Mouse (Mus musculus): ENCODE data around the gene Kmt2e. TPM values are rescaled to one million over a fixed set of nuclear protein-coding genes. Genes with fewer than 3 reads are reported as not detected.

Kmt2e gene
- polyA plus RNA-seq, 1 experiment = 12.2 TPM

DNA sequence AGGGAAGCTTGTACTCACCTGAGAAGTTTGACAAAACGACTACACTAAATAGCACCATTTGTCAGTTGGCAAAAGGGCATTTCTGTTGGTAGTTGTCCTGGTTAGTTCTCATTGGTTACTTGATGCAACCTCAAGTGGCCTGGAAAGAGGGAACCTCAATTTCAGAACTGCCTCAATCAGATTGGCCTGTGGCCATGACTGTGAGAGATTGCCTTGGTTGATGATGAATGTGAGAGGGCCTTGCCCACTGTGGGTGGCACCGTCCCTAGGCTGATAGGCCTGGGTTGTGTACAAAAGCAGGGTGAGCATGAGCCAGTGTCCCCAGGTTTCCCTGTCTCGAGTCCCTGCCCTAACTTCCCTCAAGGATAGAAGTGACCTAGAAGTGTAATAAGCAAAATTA lies 33.4 kb upstream of the Kmt2e start:
- Histone ChIP-seq H3K27ac (ENCODE audit: insufficient read depth, low read depth, low read length) (no peak overlapping the region), H3K27me3 (ENCODE audit: control insufficient read depth, insufficient read depth, low read length) (no peaks in the 10 kb centered on the region), H3K4me3 (ENCODE audit: low read depth, low read length) (no peak overlapping the region), H3K4me1 (ENCODE audit: control insufficient read depth, insufficient read depth, insufficient read length, low read length) (no peaks in the 10 kb centered on the region), H3K36me3 (ENCODE audit: control insufficient read depth, insufficient read depth, low read length) (peaks cover 2% of the 10 kb centered on the region; the same call in 1 of the 2 replicates)
- no peak for TF ChIP-seq CTCF (IDR thresholded peaks at IDR 0.05; ENCODE audit: extremely low read depth, insufficient read length, insufficient replicate concordance, low read depth, low read length)
- TF ChIP-seq POLR2A (IDR thresholded peaks at IDR 0.05; ENCODE audit: low read depth, low read length) = no peak
- WGBS = 81% methylated on average over 3 of the region's 3 CpGs

DNA sequence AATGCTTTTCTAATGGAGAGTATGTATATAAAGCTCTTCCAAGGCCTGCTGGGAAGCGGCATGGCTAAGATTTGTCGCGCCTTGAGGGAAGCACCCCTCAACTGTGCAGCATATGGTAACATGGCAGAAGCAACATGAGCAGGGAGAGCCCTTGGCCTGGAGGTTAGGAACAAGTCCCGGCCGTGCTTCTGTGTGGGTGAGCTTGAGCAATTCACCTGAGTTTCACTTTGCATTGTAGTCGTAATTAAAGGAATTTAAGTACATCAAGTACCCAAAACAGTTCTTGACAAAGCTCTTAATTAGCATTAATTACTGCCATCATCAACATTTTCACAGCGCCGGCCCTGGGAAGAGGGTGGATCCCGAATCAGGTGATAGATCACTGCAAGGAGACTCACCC lies 32.9 kb upstream of the Kmt2e start:
- no peaks in the 10 kb centered on the region for H3K4me1 ChIP-seq (ENCODE audit: control insufficient read depth, insufficient read depth, insufficient read length, low read length)
- no peak overlapping the region for H3K4me3 ChIP-seq (ENCODE audit: low read depth, low read length)
- peaks cover 2% of the 10 kb centered on the region; the same call in 1 of the 2 replicates for H3K36me3 ChIP-seq (ENCODE audit: control insufficient read depth, insufficient read depth, low read length)
- WGBS = 92% methylated on average over 9 of the region's 9 CpGs
- H3K27me3 ChIP-seq (ENCODE audit: control insufficient read depth, insufficient read depth, low read length) = no peaks in the 10 kb centered on the region
- TF ChIP-seq POLR2A (IDR thresholded peaks at IDR 0.05; ENCODE audit: low read depth, low read length) (no peak), CTCF (IDR thresholded peaks at IDR 0.05; ENCODE audit: extremely low read depth, insufficient read length, insufficient replicate concordance, low read depth, low read length) (no peak)
- no peak overlapping the region for H3K27ac ChIP-seq (ENCODE audit: insufficient read depth, low read depth, low read length)

DNA sequence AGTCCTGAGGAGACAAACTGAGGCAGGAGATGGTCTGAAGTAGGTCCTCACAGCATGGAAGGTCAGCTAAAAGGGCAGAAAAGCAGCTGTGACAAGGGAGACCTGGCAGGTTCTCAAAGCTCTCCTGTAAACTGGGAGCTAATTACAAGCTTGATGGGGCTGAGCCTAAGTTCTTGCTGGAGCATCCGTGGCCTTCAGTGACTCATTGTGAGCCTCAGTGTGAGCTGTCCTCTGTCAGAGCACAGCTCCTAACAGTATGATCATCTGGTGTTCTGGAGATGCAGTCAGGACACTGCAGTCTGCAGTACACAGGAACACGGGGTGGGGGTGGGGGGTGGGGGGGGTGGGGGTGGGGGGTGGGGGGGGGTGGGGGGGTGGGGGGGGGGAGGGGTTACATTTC lies 32.2 kb upstream of the Kmt2e start:
- Histone ChIP-seq H3K36me3 (ENCODE audit: control insufficient read depth, insufficient read depth, low read length) (peaks cover 2% of the 10 kb centered on the region; the same call in 1 of the 2 replicates), H3K27ac (ENCODE audit: insufficient read depth, low read depth, low read length) (0 out of 2 replicates have a peak overlapping the region, but pooled peaks have one; percentile 7), H3K4me3 (ENCODE audit: low read depth, low read length) (no peak overlapping the region), H3K27me3 (ENCODE audit: control insufficient read depth, insufficient read depth, low read length) (no peaks in the 10 kb centered on the region), H3K4me1 (ENCODE audit: control insufficient read depth, insufficient read depth, insufficient read length, low read length) (no peaks in the 10 kb centered on the region)
- TF ChIP-seq POLR2A (IDR thresholded peaks at IDR 0.05; ENCODE audit: low read depth, low read length) (no peak), CTCF (IDR thresholded peaks at IDR 0.05; ENCODE audit: extremely low read depth, insufficient read length, insufficient replicate concordance, low read depth, low read length) (no peak)
- 40% methylated on average over 2 of the region's 2 CpGs for WGBS

GRCm38 (mm10) chr5:23403161-23403560 lies 31.1 kb upstream of the Kmt2e start:
- 74% methylated on average over 11 of the region's 11 CpGs for WGBS
- Histone ChIP-seq H3K4me1 (ENCODE audit: control insufficient read depth, insufficient read depth, insufficient read length, low read length) (no peaks in the 10 kb centered on the region), H3K27ac (ENCODE audit: insufficient read depth, low read depth, low read length) (no peak overlapping the region), H3K4me3 (ENCODE audit: low read depth, low read length) (no peak overlapping the region), H3K27me3 (ENCODE audit: control insufficient read depth, insufficient read depth, low read length) (no peaks in the 10 kb centered on the region), H3K36me3 (ENCODE audit: control insufficient read depth, insufficient read depth, low read length) (peaks cover 2% of the 10 kb centered on the region; the same call in 1 of the 2 replicates)
- TF ChIP-seq CTCF (IDR thresholded peaks at IDR 0.05; ENCODE audit: extremely low read depth, insufficient read length, insufficient replicate concordance, low read depth, low read length) (no peak), POLR2A (IDR thresholded peaks at IDR 0.05; ENCODE audit: low read depth, low read length) (no peak)

- H3K36me3 ChIP-seq (ENCODE audit: control insufficient read depth, insufficient read depth, low read length) = peaks cover 1% of the 10 kb centered on the region; the same call in 1 of the 2 replicates
- no peak overlapping the region for H3K4me3 ChIP-seq (ENCODE audit: low read depth, low read length)
- TF ChIP-seq POLR2A (IDR thresholded peaks at IDR 0.05; ENCODE audit: low read depth, low read length) = no peak
- TF ChIP-seq CTCF (IDR thresholded peaks at IDR 0.05; ENCODE audit: extremely low read depth, insufficient read length, insufficient replicate concordance, low read depth, low read length) = no peak
- peaks cover 2% of the 10 kb centered on the region; the same call in 1 of the 2 replicates for H3K4me1 ChIP-seq (ENCODE audit: control insufficient read depth, insufficient read depth, insufficient read length, low read length)
- no peaks in the 10 kb centered on the region for H3K27me3 ChIP-seq (ENCODE audit: control insufficient read depth, insufficient read depth, low read length)
- 92% methylated on average over 12 of the region's 12 CpGs for WGBS
- H3K27ac ChIP-seq (ENCODE audit: insufficient read depth, low read depth, low read length) = no peak overlapping the region
Observed at GRCm38 (mm10) chr5:23405666-23406404, 28.4 kb upstream of the Kmt2e start.

- no peak for TF ChIP-seq CTCF (IDR thresholded peaks at IDR 0.05; ENCODE audit: extremely low read depth, insufficient read length, insufficient replicate concordance, low read depth, low read length)
- no peak for TF ChIP-seq POLR2A (IDR thresholded peaks at IDR 0.05; ENCODE audit: low read depth, low read length)
- 64% methylated on average over 4 of the region's 4 CpGs for WGBS
- Histone ChIP-seq H3K27ac (ENCODE audit: insufficient read depth, low read depth, low read length) (no peak overlapping the region), H3K4me1 (ENCODE audit: control insufficient read depth, insufficient read depth, insufficient read length, low read length) (peaks cover 2% of the 10 kb centered on the region; the same call in 1 of the 2 replicates), H3K4me3 (ENCODE audit: low read depth, low read length) (no peak overlapping the region), H3K36me3 (ENCODE audit: control insufficient read depth, insufficient read depth, low read length) (peaks cover 1% of the 10 kb centered on the region; the same call in 1 of the 2 replicates), H3K27me3 (ENCODE audit: control insufficient read depth, insufficient read depth, low read length) (no peaks in the 10 kb centered on the region)
Observed at GRCm38 (mm10) chr5:23406405-23406745, 27.9 kb upstream of the Kmt2e start.

- peaks cover 9% of the 10 kb centered on the region for H3K4me1 ChIP-seq (ENCODE audit: control insufficient read depth, insufficient read depth, insufficient read length, low read length)
- WGBS = 56% methylated on average over 5 of the region's 5 CpGs
- TF ChIP-seq POLR2A (IDR thresholded peaks at IDR 0.05; ENCODE audit: low read depth, low read length) (no peak), CTCF (IDR thresholded peaks at IDR 0.05; ENCODE audit: extremely low read depth, insufficient read length, insufficient replicate concordance, low read depth, low read length) (no peak)
- no peak overlapping the region for H3K4me3 ChIP-seq (ENCODE audit: low read depth, low read length)
- no peak overlapping the region for H3K27ac ChIP-seq (ENCODE audit: insufficient read depth, low read depth, low read length)
- peaks cover 6% of the 10 kb centered on the region for H3K36me3 ChIP-seq (ENCODE audit: control insufficient read depth, insufficient read depth, low read length)
- H3K27me3 ChIP-seq (ENCODE audit: control insufficient read depth, insufficient read depth, low read length) = no peaks in the 10 kb centered on the region
Observed at GRCm38 (mm10) chr5:23408106-23408505, 26.1 kb upstream of the Kmt2e start.
